Mouse (Mus musculus) gastrocnemius, postnatal 14 days (tissue): ENCODE results near the gene Olfr1137. TPM values are rescaled to one million over a fixed set of nuclear protein-coding genes. Genes with fewer than 3 reads are reported as not detected.

ENCODE experiments used
- DNase-seq: peaks from one replicate; pipeline ENCODE4 v3.0.0; 2021; ENCODE audit warnings: mixed read lengths
- intact Hi-C: fragments of 180-260 bp; cut with DNase I; formaldehyde crosslinking; loops from one replicate; pipeline ENCODE4 v1.15.1; 2025; ENCODE audit warnings: low total_unique reads
- long read RNA-seq, 2 experiments: library from polyadenylated mRNA; stranded (forward); transcript quantifications; one replicate each; pipeline ENCODE4 v2.0.0; 2021
- total RNA-seq, 2 experiments: library from RNA; stranded (reverse); gene quantifications; 2 replicates each; pipeline ENCODE4 v1.2.3; 2021

Olfr1137 gene
- not detected for total RNA-seq
- long read RNA-seq, experiment 1 = 0 reads
- long read RNA-seq, experiment 2 = 0 reads

GRCm38 (mm10) chr2:87713079-87713478 lies at the start of gene Olfr1137:
Gene Olfr1137 (minus strand): TSS chr2:87713179.
- DNase-seq = no peak
- intact Hi-C loops = no loop called here

DNA sequence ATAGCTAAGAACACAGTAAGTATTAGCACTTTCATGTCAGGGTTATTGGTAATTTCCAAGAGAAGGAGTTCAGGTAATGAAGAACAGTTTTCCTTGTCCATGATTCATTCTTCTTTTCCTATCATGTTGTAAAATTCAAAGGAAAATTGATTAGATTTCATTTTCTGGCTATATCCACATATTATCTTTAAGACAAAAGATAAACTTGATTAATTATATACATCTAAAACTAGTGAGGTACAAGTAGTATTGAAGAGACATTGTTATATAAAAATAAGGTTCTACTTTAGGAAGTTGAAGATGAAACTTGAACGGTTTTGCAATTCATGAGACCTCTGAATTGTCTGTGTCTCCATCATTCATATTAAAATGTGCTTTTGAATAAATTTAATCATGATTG lies 40.9 kb upstream of the Olfr1137 start, which contains the start of gene Olfr1141:
TSS of gene Olfr1141 (minus strand) at position 101 of the 400 bp plus-strand sequence.
- intact Hi-C loops = no loop called here
- DNase-seq = no peak

- no peak for DNase-seq
- intact Hi-C loops = no loop called here
Observed at GRCm38 (mm10) chr2:87743452-87743851, 30.5 kb upstream of the Olfr1137 start, which contains the start of gene Olfr1140. Gene Olfr1140 (plus strand): TSS chr2:87743752.

- DNase-seq = no peak
- intact Hi-C loops = no loop called here
Observed at GRCm38 (mm10) chr2:87739878-87740277, 26.9 kb upstream of the Olfr1137 start, which contains the start of gene Olfr1138. Gene Olfr1138 (minus strand): TSS chr2:87739978.

GRCm38 (mm10) chr2:87693847-87694246 lies 19.1 kb downstream of the Olfr1137 start, which contains the start of gene Olfr1136:
Gene Olfr1136 (minus strand): TSS chr2:87693947.
- no peak for DNase-seq
- intact Hi-C loops = no loop called here

DNA sequence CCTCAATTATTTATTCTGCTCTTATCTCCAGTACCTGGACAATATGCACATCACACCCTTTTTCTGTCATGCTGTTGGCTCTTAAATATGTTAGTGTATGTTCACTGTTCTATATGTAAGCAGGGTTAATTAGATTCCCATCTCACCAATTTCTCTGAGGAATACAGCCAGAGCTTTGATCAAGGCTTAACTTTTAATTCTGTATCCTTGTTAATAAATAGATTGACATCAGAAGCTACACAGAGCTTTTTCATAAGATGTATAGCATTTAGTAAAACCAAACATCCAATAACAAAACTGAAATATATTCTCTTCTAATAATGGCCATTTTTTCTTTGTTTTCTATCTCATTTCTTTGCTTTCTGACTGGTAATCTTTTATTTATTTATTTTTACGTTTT lies 39.4 kb downstream of the Olfr1137 start, which contains the start of gene Olfr1135:
TSS of gene Olfr1135 (minus strand) at position 101 of the 400 bp plus-strand sequence.
- DNase-seq = no peak
- intact Hi-C loops = no loop called here

Other genes with a start within 250 kb of the Olfr1137 start
- not detected for gene Pramel7, start 216.1 kb downstream of the Olfr1137 start, total RNA-seq
- gene Pramel6, start 206.6 kb downstream of the Olfr1137 start, total RNA-seq = not detected
- not detected for gene Olfr153, start 181.4 kb downstream of the Olfr1137 start, total RNA-seq
- not detected for gene Olfr1128, start 167.6 kb downstream of the Olfr1137 start, total RNA-seq
- not detected for gene Olfr1129, start 139.3 kb downstream of the Olfr1137 start, total RNA-seq
- gene Olfr1130, start 107.0 kb downstream of the Olfr1137 start, total RNA-seq = not detected
- not detected for gene Olfr1131, start 86.1 kb downstream of the Olfr1137 start, total RNA-seq
- gene Olfr1132, start 75.6 kb downstream of the Olfr1137 start, total RNA-seq = not detected
- gene Olfr1133, start 65.8 kb downstream of the Olfr1137 start, total RNA-seq = not detected
- not detected for gene Olfr1134, start 54.7 kb downstream of the Olfr1137 start, total RNA-seq
- not detected for gene Olfr1135, start 39.5 kb downstream of the Olfr1137 start, total RNA-seq
- gene Olfr1136, start 19.2 kb downstream of the Olfr1137 start, total RNA-seq = not detected
- not detected for gene Olfr1138, start 26.8 kb upstream of the Olfr1137 start, total RNA-seq
- not detected for gene Olfr1140, start 30.6 kb upstream of the Olfr1137 start, total RNA-seq
- gene Olfr1141, start 40.8 kb upstream of the Olfr1137 start, total RNA-seq = not detected
- gene Olfr152, start 66.3 kb upstream of the Olfr1137 start, total RNA-seq = not detected
- not detected for gene Olfr1143, start 87.4 kb upstream of the Olfr1137 start, total RNA-seq
- gene Olfr1145, start 96.6 kb upstream of the Olfr1137 start, total RNA-seq = not detected
- gene Olfr1148, start 117.4 kb upstream of the Olfr1137 start, total RNA-seq = not detected
- not detected for gene Olfr1150-ps1, start 130.8 kb upstream of the Olfr1137 start, total RNA-seq
- gene Olfr1151, start 142.7 kb upstream of the Olfr1137 start, total RNA-seq = not detected
- gene Olfr1152, start 153.3 kb upstream of the Olfr1137 start, total RNA-seq = not detected
- gene Olfr1153, start 181.8 kb upstream of the Olfr1137 start, total RNA-seq = not detected
- not detected for gene Olfr1154, start 192.0 kb upstream of the Olfr1137 start, total RNA-seq
- not detected for gene Olfr1155, start 232.0 kb upstream of the Olfr1137 start, total RNA-seq
- gene Olfr1156, start 239.9 kb upstream of the Olfr1137 start, total RNA-seq = not detected